Mouse (Mus musculus) lung, postnatal 0 days (tissue): ENCODE data around the gene Ptpra. TPM values are rescaled to one million over a fixed set of nuclear protein-coding genes. Genes with fewer than 3 reads are reported as not detected.
A peak's percentile ranks its signal among the peaks of the same experiment; 100 is the strongest.

Experiments
- ATAC-seq: fragments of 200-750 bp; cut with Nextera tagmentation; 2 replicates; pipeline ENCODE4 v1.8.0; 2017; ENCODE audit warnings: moderate library complexity
- DNase-seq: peaks from one replicate; pipeline ENCODE4 v3.0.0-alpha.2; 2016; ENCODE audit warnings: low spot score
- H3K27ac ChIP-seq: fragments of 300-500 bp; sonication (generic); 2 replicates; pipeline ENCODE4 v1.5.1; 2014; ENCODE audit warnings: antibody characterized with exemption, mild to moderate bottlenecking, low read length, mixed read lengths
- H3K27me3 ChIP-seq: fragments of 300-500 bp; sonication (generic); replicated peaks from 2 replicates; pipeline ENCODE4 v1.6.1; 2014; ENCODE audit warnings: low read length, mixed read lengths; ENCODE audit not compliant: insufficient read depth
- H3K36me3 ChIP-seq: fragments of 300-500 bp; sonication (generic); 2 replicates; pipeline ENCODE4 v1.6.1; 2014; ENCODE audit warnings: low read length, mixed read lengths; ENCODE audit not compliant: insufficient read depth
- H3K4me1 ChIP-seq: fragments of 300-500 bp; sonication (generic); 2 replicates; pipeline ENCODE4 v1.6.1; 2014; ENCODE audit warnings: antibody characterized with exemption, low read depth, low read length, mixed read lengths; ENCODE audit not compliant: insufficient read depth
- H3K4me2 ChIP-seq: fragments of 300-500 bp; sonication (generic); replicated peaks from 2 replicates; pipeline ENCODE4 v1.6.1; 2014; ENCODE audit warnings: low read depth, mild to moderate bottlenecking, low read length, moderate library complexity, mixed read lengths
- H3K4me3 ChIP-seq: fragments of 300-500 bp; sonication (generic); 2 replicates; pipeline ENCODE4 v1.5.1; 2014; ENCODE audit warnings: low read depth, low read length
- H3K9ac ChIP-seq: fragments of 300-500 bp; sonication (generic); replicated peaks from 2 replicates; pipeline ENCODE4 v1.6.1; 2014; ENCODE audit warnings: low read depth, mild to moderate bottlenecking
- H3K9me3 ChIP-seq: fragments of 300-500 bp; sonication (generic); 2 replicates; pipeline ENCODE4 v1.6.1; 2016; ENCODE audit warnings: low read length, mixed read lengths
- CTCF ChIP-seq: IDR thresholded peaks from 2 replicates; pipeline ENCODE4 v1.5.1; 2016; ENCODE audit warnings: antibody characterized with exemption, mild to moderate bottlenecking
- EP300 ChIP-seq: IDR thresholded peaks from 2 replicates; pipeline ENCODE4 v1.6.1; 2016; ENCODE audit warnings: antibody characterized with exemption, mild to moderate bottlenecking, control low read depth
- WGBS: fragments of 180-500 bp; shearing (Covaris S2); extraction: QIAGEN DNeasy Blood & Tissue Kit; methylation state at CpG from one replicate; pipeline ENCODE4 v1.1.7; 2014; 5-methylcytosine and 5-hydroxymethylcytosine counted together
- polyA plus RNA-seq: library from polyadenylated mRNA; unstranded; fragments of >200 nt; fragmentation: Nextera tagmentation; extraction: Ambion mirVana; gene quantifications from 2 replicates; pipeline ENCODE4 v1.2.1, GENCODE M21; 2015

Ptpra gene
- polyA plus RNA-seq, 1 experiment from 2014 or later = 46.1 TPM

DNA sequence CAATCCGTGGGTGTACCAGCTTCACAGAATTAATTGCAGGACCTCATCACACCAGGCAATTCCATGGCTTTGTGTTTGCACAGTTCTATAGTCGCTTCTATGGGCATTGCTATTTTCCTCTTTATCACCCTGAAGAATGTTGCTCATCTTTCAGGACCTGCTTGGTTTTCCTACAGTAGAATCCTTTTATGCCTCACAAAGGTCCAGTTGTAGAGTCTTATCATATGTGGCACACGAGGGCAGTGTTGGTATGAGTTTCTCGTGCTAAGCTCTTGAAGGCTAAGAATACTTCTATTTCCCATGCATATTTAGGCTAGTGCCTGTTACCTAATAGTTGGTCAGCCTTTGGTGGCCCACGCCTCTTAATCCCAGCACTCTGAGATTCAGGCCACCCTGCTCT is 25.0 kb upstream of the Ptpra start:
- no peaks in the 10 kb centered on the region for H3K27me3 ChIP-seq
- H3K9ac ChIP-seq = peak overlapping the region; percentile 67; the same call in 1 of the 2 replicates
- peak overlapping the region; percentile 90 for H3K4me2 ChIP-seq
- no peak for TF ChIP-seq EP300
- TF ChIP-seq CTCF = peak; percentile 42
- DNase-seq (peak; percentile 19), ATAC-seq (no peak)
- H3K9me3 ChIP-seq = no peaks in the 10 kb centered on the region
- peak overlapping the region; percentile 64 for H3K4me3 ChIP-seq
- 23% methylated on average over 5 of the region's 5 CpGs for WGBS
- no peaks in the 10 kb centered on the region for H3K36me3 ChIP-seq
- H3K27ac ChIP-seq = no peak overlapping the region
- H3K4me1 ChIP-seq = peaks cover 16% of the 10 kb centered on the region

DNA sequence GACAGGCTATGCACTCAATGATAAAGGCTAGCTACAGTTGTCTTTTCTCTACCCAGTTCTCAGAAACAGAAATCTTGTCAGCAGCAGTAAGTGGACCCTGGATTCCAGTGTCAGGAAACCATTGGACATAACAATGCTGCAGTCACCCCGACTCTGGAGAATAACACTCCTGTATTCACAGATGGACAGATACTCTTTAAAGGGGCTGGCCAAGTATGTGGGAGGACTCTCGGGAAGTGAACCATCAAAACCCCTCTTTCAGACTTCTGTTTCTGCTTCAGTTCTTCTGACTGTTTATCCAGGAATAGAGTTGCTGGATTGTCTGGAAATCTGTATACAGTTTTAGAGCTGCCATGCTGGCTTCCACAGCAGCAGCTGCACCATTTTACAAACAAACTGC is 20.2 kb upstream of the Ptpra start:
- Histone ChIP-seq H3K4me2 (no peak overlapping the region), H3K4me1 (peaks cover 5% of the 10 kb centered on the region; the same call in 1 of the 2 replicates), H3K4me3 (no peak overlapping the region), H3K36me3 (no peaks in the 10 kb centered on the region; the same call in 1 of the 2 replicates), H3K9me3 (no peaks in the 10 kb centered on the region), H3K27ac (no peak overlapping the region), H3K27me3 (no peaks in the 10 kb centered on the region), H3K9ac (no peak overlapping the region)
- WGBS = 45% methylated on average over 2 of the region's 2 CpGs
- DNase-seq = no peak
- TF ChIP-seq CTCF = no peak
- no peak for TF ChIP-seq EP300
- ATAC-seq = no peak

DNA sequence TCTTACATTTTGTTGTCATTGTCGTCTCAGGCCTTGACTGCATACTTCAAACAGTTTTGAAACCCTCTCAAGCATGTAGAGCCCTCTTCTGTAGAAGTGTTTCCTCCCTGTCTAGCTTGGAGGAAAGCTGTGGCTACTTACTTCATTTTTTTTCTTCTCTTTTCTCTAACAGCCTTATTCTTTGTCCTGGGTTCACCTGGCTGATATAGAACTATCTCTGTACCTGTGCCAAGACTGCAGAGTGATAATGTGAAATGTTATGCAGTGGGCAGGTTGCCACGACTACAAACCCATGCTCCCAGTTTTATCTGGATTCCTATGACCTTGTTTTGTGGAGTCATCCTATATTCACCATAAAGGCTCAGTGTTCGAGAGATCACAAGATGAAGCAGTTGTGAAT is 19.6 kb upstream of the Ptpra start:
- Histone ChIP-seq H3K4me3 (no peak overlapping the region), H3K4me1 (no peaks in the 10 kb centered on the region), H3K27ac (no peak overlapping the region), H3K9me3 (no peaks in the 10 kb centered on the region), H3K27me3 (no peaks in the 10 kb centered on the region), H3K36me3 (no peaks in the 10 kb centered on the region; the same call in 1 of the 2 replicates), H3K9ac (no peak overlapping the region), H3K4me2 (no peak overlapping the region)
- ATAC-seq = peak; percentile 65; the same call in 1 of the 2 replicates
- TF ChIP-seq EP300 = 0 out of 2 replicates have a peak, but pooled peaks have one; percentile 7
- TF ChIP-seq CTCF = no peak
- DNase-seq = peak; percentile 49
- 52% methylated on average over 3 of the region's 3 CpGs for WGBS

DNA sequence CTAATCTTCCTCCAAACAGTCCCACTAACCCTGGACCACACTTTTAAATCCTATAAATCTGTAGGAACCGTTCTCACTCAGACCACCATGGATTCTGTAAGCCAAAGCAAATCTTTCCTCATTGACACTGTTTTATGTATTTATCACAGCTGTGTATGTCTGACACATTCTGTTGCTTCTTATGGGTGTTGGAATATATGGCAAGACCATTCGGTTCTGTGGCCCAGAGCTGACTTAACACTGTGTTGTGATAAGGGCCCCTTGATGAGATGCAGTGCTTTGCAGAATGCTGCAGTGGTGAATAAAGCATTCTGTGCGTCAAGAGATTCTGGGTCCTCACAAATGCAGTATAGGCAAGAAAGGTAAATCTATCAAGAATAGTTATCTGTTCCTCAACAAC is 17.9 kb upstream of the Ptpra start:
- no peak overlapping the region for H3K9ac ChIP-seq
- H3K36me3 ChIP-seq = no peaks in the 10 kb centered on the region; the same call in 1 of the 2 replicates
- ATAC-seq (no peak), DNase-seq (no peak)
- no peaks in the 10 kb centered on the region for H3K9me3 ChIP-seq
- H3K27ac ChIP-seq = no peak overlapping the region
- no peaks in the 10 kb centered on the region for H3K27me3 ChIP-seq
- no peak for TF ChIP-seq CTCF
- no peak for TF ChIP-seq EP300
- H3K4me1 ChIP-seq = no peaks in the 10 kb centered on the region
- no peak overlapping the region for H3K4me2 ChIP-seq
- 90% methylated on average over 3 of the region's 3 CpGs for WGBS
- H3K4me3 ChIP-seq = no peak overlapping the region

DNA sequence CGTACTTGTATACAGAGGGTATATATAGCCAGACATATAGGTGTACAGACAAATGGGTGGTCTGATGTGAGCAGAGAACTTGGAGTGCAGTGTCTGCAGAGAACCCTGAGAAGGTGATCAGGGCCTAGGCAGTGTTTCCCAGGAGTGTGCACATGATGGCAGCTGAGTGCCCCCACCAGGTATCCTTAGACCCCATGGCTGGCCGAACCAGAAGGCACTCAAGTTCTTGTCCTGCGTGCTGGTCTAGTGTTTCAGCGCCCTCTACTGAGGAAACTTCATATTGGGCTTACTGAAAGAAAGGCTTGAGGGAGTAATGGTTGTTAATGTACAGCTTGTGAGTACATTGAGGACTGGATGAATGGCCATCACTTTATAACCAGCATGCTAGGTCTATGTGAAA is 16.9 kb upstream of the Ptpra start:
- no peaks in the 10 kb centered on the region for H3K9me3 ChIP-seq
- no peaks in the 10 kb centered on the region for H3K27me3 ChIP-seq
- 19% methylated on average over 4 of the region's 4 CpGs for WGBS
- H3K9ac ChIP-seq = no peak overlapping the region
- H3K4me3 ChIP-seq = no peak overlapping the region
- ATAC-seq = no peak
- peak; percentile 60 for DNase-seq
- no peaks in the 10 kb centered on the region; the same call in 1 of the 2 replicates for H3K36me3 ChIP-seq
- TF ChIP-seq CTCF (peak; percentile 82), EP300 (no peak)
- no peak overlapping the region for H3K27ac ChIP-seq
- H3K4me1 ChIP-seq = no peaks in the 10 kb centered on the region
- no peak overlapping the region for H3K4me2 ChIP-seq

DNA sequence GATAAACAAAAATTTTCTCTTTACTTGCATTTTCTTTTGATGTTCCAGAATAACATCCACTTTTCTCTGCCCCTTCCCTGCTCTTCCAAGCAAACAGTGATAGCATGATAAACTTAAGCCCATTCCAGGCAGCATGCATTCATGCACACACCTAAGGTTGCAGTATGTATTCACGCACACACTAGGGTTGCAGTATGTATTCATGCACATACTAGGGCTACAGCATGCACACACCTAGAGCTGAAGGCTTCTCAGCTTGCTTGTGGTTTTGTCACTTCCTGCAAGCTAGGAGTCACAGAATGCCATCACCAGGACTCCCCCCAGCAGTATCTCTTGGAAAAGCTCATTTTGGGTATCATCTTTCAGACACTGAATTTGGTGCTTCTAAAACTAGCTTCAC is 13.3 kb upstream of the Ptpra start:
- Histone ChIP-seq H3K4me1 (no peaks in the 10 kb centered on the region), H3K9me3 (no peaks in the 10 kb centered on the region), H3K27ac (no peak overlapping the region), H3K27me3 (no peaks in the 10 kb centered on the region), H3K4me3 (no peak overlapping the region), H3K36me3 (peaks cover 13% of the 10 kb centered on the region; the same call in 1 of the 2 replicates), H3K4me2 (no peak overlapping the region), H3K9ac (no peak overlapping the region)
- 97% methylated on average over 1 of the region's 1 CpGs for WGBS
- TF ChIP-seq CTCF (no peak), EP300 (no peak)
- no peak for DNase-seq
- no peak for ATAC-seq

DNA sequence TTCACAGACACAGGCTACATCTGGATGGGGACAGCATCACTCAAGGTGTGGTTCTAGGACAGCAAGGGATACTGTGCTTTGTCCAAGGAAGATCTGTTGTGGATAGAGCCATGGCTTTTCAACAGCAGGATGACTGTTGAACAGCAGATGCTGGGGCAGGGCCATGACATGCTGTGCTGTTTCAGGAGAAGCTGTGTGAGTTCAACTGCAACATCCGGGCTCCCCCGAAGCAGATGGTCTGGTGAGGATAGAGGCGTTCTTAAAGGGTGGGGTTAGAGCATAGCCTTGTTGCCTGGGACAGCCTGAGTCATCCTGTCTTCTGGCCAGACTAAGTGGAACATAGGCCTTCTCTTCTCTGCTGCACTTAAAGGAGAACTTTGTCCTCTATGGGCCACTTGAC is 11.2 kb upstream of the Ptpra start:
- Histone ChIP-seq H3K4me2 (no peak overlapping the region), H3K4me3 (no peak overlapping the region), H3K9me3 (no peaks in the 10 kb centered on the region), H3K27me3 (no peaks in the 10 kb centered on the region), H3K4me1 (no peaks in the 10 kb centered on the region), H3K9ac (no peak overlapping the region), H3K36me3 (peaks cover 25% of the 10 kb centered on the region; the same call in 1 of the 2 replicates), H3K27ac (no peak overlapping the region)
- no peak for DNase-seq
- no peak for ATAC-seq
- WGBS = 87% methylated on average over 3 of the region's 3 CpGs
- TF ChIP-seq CTCF (no peak), EP300 (no peak)
